Mouse (Mus musculus) heart, embryonic 11.5 days (tissue): ENCODE data around the gene Klf3. TPM values are rescaled to one million over a fixed set of nuclear protein-coding genes. Genes with fewer than 3 reads are reported as not detected.
A peak's percentile ranks its signal among the peaks of the same experiment; 100 is the strongest.

Experiments used
- ATAC-seq: fragments of 200-750 bp; cut with Nextera tagmentation; replicated peaks from 2 replicates; pipeline ENCODE4 v1.8.0; 2017; ENCODE audit warnings: moderate library complexity; ENCODE audit not compliant: insufficient number of reproducible peaks, low FRiP score, low TSS enrichment
- H3K27ac ChIP-seq: fragments of 300-500 bp; sonication (generic); 2 replicates; pipeline ENCODE4 v1.5.1; 2014; ENCODE audit warnings: mild to moderate bottlenecking, low read depth, low read length
- H3K27me3 ChIP-seq: fragments of 300-500 bp; sonication (generic); 2 replicates; pipeline ENCODE4 v1.6.1; 2014; ENCODE audit warnings: mild to moderate bottlenecking, low read length, mixed read lengths; ENCODE audit not compliant: control insufficient read depth, insufficient read depth
- H3K36me3 ChIP-seq: fragments of 300-500 bp; sonication (generic); 2 replicates; pipeline ENCODE4 v1.6.1; 2014; ENCODE audit warnings: mild to moderate bottlenecking, low read length, moderate library complexity, mixed read lengths; ENCODE audit not compliant: control insufficient read depth, insufficient read depth
- H3K4me1 ChIP-seq: fragments of 300-500 bp; sonication (generic); 2 replicates; pipeline ENCODE4 v1.6.1; 2014; ENCODE audit warnings: low read length; ENCODE audit not compliant: control insufficient read depth, insufficient read depth
- H3K4me2 ChIP-seq: fragments of 300-500 bp; sonication (generic); 2 replicates; pipeline ENCODE4 v1.6.1; 2014; ENCODE audit warnings: mild to moderate bottlenecking, moderate library complexity
- H3K4me3 ChIP-seq: fragments of 300-500 bp; sonication (generic); 2 replicates; pipeline ENCODE4 v1.5.1; 2014; ENCODE audit warnings: low read depth, low read length
- H3K9ac ChIP-seq: fragments of 300-500 bp; sonication (generic); 2 replicates; pipeline ENCODE4 v1.6.1; 2014; ENCODE audit warnings: mild to moderate bottlenecking, low read depth, low read length, moderate library complexity
- H3K9me3 ChIP-seq: fragments of 300-500 bp; sonication (generic); replicated peaks from 2 replicates; pipeline ENCODE4 v1.6.1; 2016; ENCODE audit warnings: low read length; ENCODE audit not compliant: control insufficient read depth
- WGBS: fragments of 180-500 bp; shearing (Covaris S2); extraction: QIAGEN DNeasy Blood & Tissue Kit; methylation state at CpG from one replicate; pipeline ENCODE4 v1.1.7; 2014; ENCODE audit not compliant: insufficient replicate concordance; 5-methylcytosine and 5-hydroxymethylcytosine counted together
- polyA plus RNA-seq: library from polyadenylated mRNA; unstranded; fragments of >200 nt; fragmentation: Nextera tagmentation; extraction: Ambion mirVana; gene quantifications from 2 replicates; pipeline ENCODE4 v1.2.1, GENCODE M21; 2014

Gene Klf3
- polyA plus RNA-seq, 1 experiment from 2014 or later = 58.9 TPM

- ATAC-seq = no peak
- 86% methylated on average over 3 of the region's 3 CpGs for WGBS
- H3K4me1 ChIP-seq = no peaks in the 10 kb centered on the region
- no peaks in the 10 kb centered on the region for H3K27me3 ChIP-seq
- H3K27ac ChIP-seq = no peak overlapping the region
- H3K9ac ChIP-seq = no peak overlapping the region
- H3K36me3 ChIP-seq = peaks cover 42% of the 10 kb centered on the region
- H3K4me3 ChIP-seq = no peak overlapping the region
- no peak overlapping the region for H3K4me2 ChIP-seq
- H3K9me3 ChIP-seq = no peaks in the 10 kb centered on the region
These were observed 27.6 kb downstream of the Klf3 start for GRCm38 (mm10) chr5:64830773-64831172.

- Histone ChIP-seq H3K4me1 (no peaks in the 10 kb centered on the region), H3K4me3 (no peak overlapping the region), H3K4me2 (no peak overlapping the region), H3K36me3 (peaks cover 24% of the 10 kb centered on the region), H3K9me3 (0 out of 2 replicates have a peak, but pooled peaks cover 3% of the 10 kb centered on the region), H3K27me3 (no peaks in the 10 kb centered on the region), H3K9ac (no peak overlapping the region), H3K27ac (no peak overlapping the region)
- no peak for ATAC-seq
These were observed 30.2 kb downstream of the Klf3 start for GRCm38 (mm10) chr5:64833410-64833809.

GRCm38 (mm10) chr5:64834213-64834612, 31.0 kb downstream of the Klf3 start:
- ATAC-seq = no peak
- H3K27me3 ChIP-seq = no peaks in the 10 kb centered on the region
- H3K27ac ChIP-seq = no peak overlapping the region
- H3K36me3 ChIP-seq = peaks cover 17% of the 10 kb centered on the region
- no peak overlapping the region for H3K4me3 ChIP-seq
- WGBS = 72% methylated on average over 1 of the region's 1 CpGs
- H3K9ac ChIP-seq = no peak overlapping the region
- peaks cover 5% of the 10 kb centered on the region for H3K4me1 ChIP-seq
- 0 out of 2 replicates have a peak, but pooled peaks cover 3% of the 10 kb centered on the region for H3K9me3 ChIP-seq
- no peak overlapping the region for H3K4me2 ChIP-seq

- ATAC-seq = no peak
- Histone ChIP-seq H3K4me2 (no peak overlapping the region), H3K27ac (no peak overlapping the region), H3K36me3 (peaks cover 8% of the 10 kb centered on the region), H3K27me3 (no peaks in the 10 kb centered on the region), H3K4me3 (no peak overlapping the region), H3K9ac (no peak overlapping the region), H3K4me1 (peaks cover 16% of the 10 kb centered on the region), H3K9me3 (0 out of 2 replicates have a peak, but pooled peaks cover 3% of the 10 kb centered on the region)
- WGBS = 80% methylated on average over 4 of the region's 4 CpGs
These were observed 32.1 kb downstream of the Klf3 start for GRCm38 (mm10) chr5:64835295-64835694.

GRCm38 (mm10) chr5:64839016-64839599, 35.9 kb downstream of the Klf3 start:
- no peaks in the 10 kb centered on the region for H3K27me3 ChIP-seq
- H3K4me1 ChIP-seq = peaks cover 16% of the 10 kb centered on the region
- no peak for ATAC-seq
- WGBS = 48% methylated on average over 6 of the region's 6 CpGs
- no peaks in the 10 kb centered on the region for H3K36me3 ChIP-seq
- no peak overlapping the region for H3K4me3 ChIP-seq
- 0 out of 2 replicates have a peak, but pooled peaks cover 3% of the 10 kb centered on the region for H3K9me3 ChIP-seq
- no peak overlapping the region for H3K4me2 ChIP-seq
- H3K9ac ChIP-seq = no peak overlapping the region
- peak overlapping the region; percentile 30 for H3K27ac ChIP-seq

- ATAC-seq = no peak
- Histone ChIP-seq H3K4me1 (peaks cover 16% of the 10 kb centered on the region), H3K27ac (peak overlapping the region; percentile 51), H3K4me3 (no peak overlapping the region), H3K27me3 (no peaks in the 10 kb centered on the region), H3K9ac (no peak overlapping the region), H3K9me3 (0 out of 2 replicates have a peak, but pooled peaks cover 3% of the 10 kb centered on the region), H3K36me3 (no peaks in the 10 kb centered on the region), H3K4me2 (no peak overlapping the region)
- 14% methylated on average over 1 of the region's 1 CpGs for WGBS
These were observed 36.9 kb downstream of the Klf3 start for GRCm38 (mm10) chr5:64840087-64840486.

- Histone ChIP-seq H3K27me3 (no peaks in the 10 kb centered on the region), H3K4me2 (no peak overlapping the region), H3K36me3 (no peaks in the 10 kb centered on the region), H3K4me1 (peaks cover 7% of the 10 kb centered on the region; the same call in 1 of the 2 replicates), H3K4me3 (no peak overlapping the region), H3K27ac (no peak overlapping the region), H3K9me3 (no peaks in the 10 kb centered on the region), H3K9ac (no peak overlapping the region)
- 76% methylated on average over 3 of the region's 3 CpGs for WGBS
- no peak for ATAC-seq
These were observed 41.4 kb downstream of the Klf3 start for GRCm38 (mm10) chr5:64844622-64845021.

GRCm38 (mm10) chr5:64847305-64847704, 44.1 kb downstream of the Klf3 start:
- Histone ChIP-seq H3K27me3 (no peaks in the 10 kb centered on the region), H3K4me2 (no peak overlapping the region), H3K9me3 (no peaks in the 10 kb centered on the region), H3K27ac (no peak overlapping the region), H3K4me1 (no peaks in the 10 kb centered on the region), H3K4me3 (no peak overlapping the region), H3K36me3 (no peaks in the 10 kb centered on the region), H3K9ac (no peak overlapping the region)
- 62% methylated on average over 2 of the region's 2 CpGs for WGBS
- ATAC-seq = no peak

- Histone ChIP-seq H3K27me3 (no peaks in the 10 kb centered on the region), H3K4me2 (no peak overlapping the region), H3K4me3 (no peak overlapping the region), H3K9ac (no peak overlapping the region), H3K4me1 (peaks cover 4% of the 10 kb centered on the region; the same call in 1 of the 2 replicates), H3K27ac (no peak overlapping the region), H3K9me3 (peaks cover under 1% of the 10 kb centered on the region), H3K36me3 (no peaks in the 10 kb centered on the region)
- no peak for ATAC-seq
- 76% methylated on average over 7 of the region's 7 CpGs for WGBS
These were observed 46.7 kb downstream of the Klf3 start for GRCm38 (mm10) chr5:64849892-64850291.
